Mouse (Mus musculus) forebrain, embryonic 15.5 days (tissue): Measurements from ENCODE around the gene Osbpl2. TPM values are rescaled to one million over a fixed set of nuclear protein-coding genes. Genes with fewer than 3 reads are reported as not detected.

Experiments
- ATAC-seq: fragments of 200-750 bp; cut with Nextera tagmentation; replicated peaks from 2 replicates; pipeline ENCODE4 v1.8.0; 2017; ENCODE audit warnings: mild to moderate bottlenecking, moderate TSS enrichment, moderate library complexity
- H3K27ac ChIP-seq: fragments of 300-500 bp; sonication (generic); replicated peaks from 2 replicates; pipeline ENCODE4 v1.5.1; 2015; ENCODE audit warnings: mild to moderate bottlenecking, inconsistent platforms
- H3K27me3 ChIP-seq: fragments of 300-500 bp; sonication (generic); 2 replicates; pipeline ENCODE4 v1.6.1; 2015; ENCODE audit warnings: inconsistent platforms
- H3K36me3 ChIP-seq: fragments of 300-500 bp; sonication (generic); 2 replicates; pipeline ENCODE4 v1.6.1; 2015; ENCODE audit warnings: mild to moderate bottlenecking, inconsistent platforms
- H3K4me1 ChIP-seq: fragments of 300-500 bp; sonication (generic); 2 replicates; pipeline ENCODE4 v1.6.1; 2015; ENCODE audit warnings: inconsistent platforms
- H3K4me2 ChIP-seq: fragments of 300-500 bp; sonication (generic); replicated peaks from 2 replicates; pipeline ENCODE4 v1.6.1; 2015; ENCODE audit warnings: mild to moderate bottlenecking, inconsistent platforms
- H3K4me3 ChIP-seq: fragments of 300-500 bp; sonication (generic); 2 replicates; pipeline ENCODE4 v1.5.1; 2015; ENCODE audit warnings: mild to moderate bottlenecking, inconsistent platforms
- H3K9ac ChIP-seq: fragments of 300-500 bp; sonication (generic); replicated peaks from 2 replicates; pipeline ENCODE4 v1.6.1; 2015; ENCODE audit warnings: mild to moderate bottlenecking, inconsistent platforms
- H3K9me3 ChIP-seq: fragments of 300-500 bp; sonication (generic); 2 replicates; pipeline ENCODE4 v1.6.1; 2016; ENCODE audit warnings: inconsistent platforms
- WGBS: fragments of 180-500 bp; shearing (Covaris S2); methylation state at CpG from one replicate; pipeline ENCODE4 v1.1.7; 2015; ENCODE audit warnings: mixed read lengths; 5-methylcytosine and 5-hydroxymethylcytosine counted together
- polyA plus RNA-seq: library from polyadenylated mRNA; unstranded; fragments of >200 nt; fragmentation: Nextera tagmentation; extraction: Ambion mirVana; gene quantifications from 2 replicates; pipeline ENCODE4 v1.2.1, GENCODE M21; 2015

The Osbpl2 gene
- polyA plus RNA-seq, 1 experiment from 2014 or later, result 67.3 TPM

DNA sequence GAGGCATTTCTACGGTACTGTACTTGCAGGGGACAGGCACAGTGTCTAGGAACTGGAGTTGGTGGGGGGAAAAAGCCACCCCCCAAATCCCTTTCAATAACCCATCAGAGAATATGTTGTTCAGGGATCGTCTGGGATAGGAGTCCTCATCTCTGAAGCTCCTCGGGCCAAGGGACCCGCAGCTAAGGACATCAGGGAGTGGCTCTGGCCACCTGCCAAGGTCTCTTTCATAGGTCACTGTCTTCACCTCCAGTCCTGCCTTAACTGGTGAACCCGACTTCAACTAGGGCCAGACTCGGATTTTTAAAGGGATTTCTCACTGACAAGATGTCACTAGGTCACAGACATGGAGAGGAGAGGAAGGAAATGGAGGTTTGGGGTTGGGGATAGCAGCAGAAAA, 10.8 kb upstream of the Osbpl2 start:
- H3K36me3 ChIP-seq, result no peaks in the 10 kb centered on the region
- H3K4me3 ChIP-seq, result no peak overlapping the region
- no peaks in the 10 kb centered on the region for H3K9me3 ChIP-seq
- H3K27me3 ChIP-seq, result peaks cover 23% of the 10 kb centered on the region; the same call in 1 of the 2 replicates
- 66% methylated on average over 6 of the region's 6 CpGs for WGBS
- peaks cover 22% of the 10 kb centered on the region for H3K4me1 ChIP-seq
- ATAC-seq, result no peak
- no peak overlapping the region for H3K4me2 ChIP-seq
- H3K27ac ChIP-seq, result no peak overlapping the region
- H3K9ac ChIP-seq, result no peak overlapping the region

DNA sequence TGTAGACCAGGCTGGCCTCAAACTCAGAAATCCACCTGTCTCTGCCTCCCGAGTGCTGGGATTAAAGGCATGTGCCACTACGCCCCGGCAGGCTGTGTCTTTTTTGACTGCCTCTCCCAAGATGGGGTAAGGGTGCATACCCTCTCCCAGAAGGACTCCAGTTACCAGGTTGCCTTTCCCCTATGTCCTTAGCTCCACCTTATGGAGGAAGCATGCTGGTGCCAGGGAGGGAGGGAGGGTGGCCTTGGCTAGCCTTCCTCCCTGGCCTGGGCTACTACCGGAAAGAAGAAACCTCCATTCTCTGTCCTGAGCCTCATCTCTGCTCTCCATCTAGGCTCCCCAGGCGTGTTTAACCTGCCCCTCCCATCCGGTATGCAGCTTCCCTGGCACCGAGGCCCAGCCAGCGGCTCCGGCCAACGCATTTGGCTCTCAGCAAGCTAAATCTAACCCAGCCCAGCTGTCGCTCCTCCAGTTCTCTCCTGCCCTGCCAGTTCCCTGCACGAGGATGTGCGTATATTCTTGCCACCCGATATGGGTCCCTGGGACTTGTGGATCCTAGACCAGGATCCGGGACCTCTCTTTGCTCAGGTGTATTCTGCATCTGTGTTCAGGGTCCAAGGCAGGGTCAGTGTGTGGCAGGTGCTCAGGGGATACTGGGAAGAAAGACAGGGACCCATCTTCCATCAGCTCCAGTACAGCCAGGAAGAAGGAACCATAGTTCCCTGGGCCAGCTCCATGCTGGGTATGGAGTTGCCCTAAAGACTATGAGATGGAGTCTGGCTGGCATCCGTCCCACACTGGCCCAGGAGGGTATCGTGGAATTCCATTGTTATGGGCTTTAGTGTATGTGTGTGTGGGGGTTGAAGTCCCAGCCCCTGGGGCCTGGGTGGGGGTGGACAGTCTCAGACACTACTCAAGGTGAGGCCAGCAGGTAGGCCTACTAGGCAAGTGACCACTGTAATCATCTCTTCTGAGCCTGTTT, 4.9 kb upstream of the Osbpl2 start:
- Histone ChIP-seq H3K4me1 (peaks cover 44% of the 10 kb centered on the region), H3K27me3 (no peaks in the 10 kb centered on the region), H3K27ac (peak overlapping the region; percentile 59), H3K36me3 (no peaks in the 10 kb centered on the region), H3K4me2 (no peak overlapping the region), H3K9ac (no peak overlapping the region), H3K9me3 (no peaks in the 10 kb centered on the region), H3K4me3 (no peak overlapping the region)
- no peak for ATAC-seq
- WGBS, result 44% methylated on average over 17 of the region's 17 CpGs

GRCm38 (mm10) chr2:180115279-180115678, 3.8 kb upstream of the Osbpl2 start:
- no peaks in the 10 kb centered on the region for H3K27me3 ChIP-seq
- 17% methylated on average over 6 of the region's 6 CpGs for WGBS
- H3K27ac ChIP-seq, result peak overlapping the region; percentile 59
- no peak overlapping the region for H3K9ac ChIP-seq
- no peaks in the 10 kb centered on the region for H3K9me3 ChIP-seq
- peaks cover 51% of the 10 kb centered on the region for H3K4me1 ChIP-seq
- no peak overlapping the region for H3K4me2 ChIP-seq
- no peaks in the 10 kb centered on the region for H3K36me3 ChIP-seq
- ATAC-seq, result no peak
- H3K4me3 ChIP-seq, result no peak overlapping the region

DNA sequence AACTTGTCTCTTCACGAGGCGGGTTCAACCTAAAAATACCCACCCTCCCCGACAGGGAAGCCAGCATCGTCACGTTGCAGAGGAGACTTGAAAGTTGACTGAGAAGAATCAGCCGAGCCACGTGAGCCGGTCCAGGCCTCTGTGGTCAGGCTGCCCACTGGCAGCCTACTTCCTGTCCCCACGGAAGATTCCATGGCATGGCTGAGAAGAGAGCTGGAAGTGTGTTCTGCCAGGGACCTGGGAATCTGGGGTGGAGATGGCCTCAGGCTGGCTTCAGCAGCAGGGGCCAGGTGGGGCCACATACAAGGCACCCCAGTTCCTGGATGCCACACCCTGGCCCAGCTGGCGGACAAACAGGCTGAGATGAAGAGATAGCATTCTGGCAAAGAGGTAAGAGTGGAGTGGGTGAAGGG, 3.0 kb upstream of the Osbpl2 start:
- Histone ChIP-seq H3K27me3 (no peaks in the 10 kb centered on the region), H3K27ac (peak overlapping the region; percentile 12; the same call in 1 of the 2 replicates), H3K36me3 (no peaks in the 10 kb centered on the region), H3K4me2 (no peak overlapping the region), H3K9ac (no peak overlapping the region), H3K4me1 (peaks cover 57% of the 10 kb centered on the region), H3K9me3 (no peaks in the 10 kb centered on the region), H3K4me3 (no peak overlapping the region)
- ATAC-seq, result no peak
- 73% methylated on average over 10 of the region's 10 CpGs for WGBS

GRCm38 (mm10) chr2:180116741-180117484, 2.2 kb upstream of the Osbpl2 start:
- H3K36me3 ChIP-seq, result no peaks in the 10 kb centered on the region
- no peak overlapping the region for H3K4me3 ChIP-seq
- no peak overlapping the region for H3K9ac ChIP-seq
- no peaks in the 10 kb centered on the region for H3K27me3 ChIP-seq
- H3K4me1 ChIP-seq, result peaks cover 60% of the 10 kb centered on the region
- peak overlapping the region; percentile 80 for H3K27ac ChIP-seq
- 0 out of 2 replicates have a peak overlapping the region, but pooled peaks have one; percentile 74 for H3K4me2 ChIP-seq
- ATAC-seq, result no peak
- H3K9me3 ChIP-seq, result no peaks in the 10 kb centered on the region
- WGBS, result 64% methylated on average over 8 of the region's 8 CpGs

GRCm38 (mm10) chr2:180117485-180118194, 1.5 kb upstream of the Osbpl2 start:
- Histone ChIP-seq H3K4me1 (peaks cover 60% of the 10 kb centered on the region), H3K4me2 (peak overlapping the region; percentile 74), H3K27me3 (no peaks in the 10 kb centered on the region), H3K9ac (no peak overlapping the region), H3K27ac (peak overlapping the region; percentile 80), H3K9me3 (no peaks in the 10 kb centered on the region), H3K36me3 (no peaks in the 10 kb centered on the region), H3K4me3 (peak overlapping the region; percentile 6; the same call in 1 of the 2 replicates)
- 9% methylated on average over 13 of the region's 13 CpGs for WGBS
- peak; percentile 15 for ATAC-seq

GRCm38 (mm10) chr2:180119439-180120291, 559 bp downstream of the Osbpl2 start:
- Histone ChIP-seq H3K27ac (peak overlapping the region; percentile 60), H3K4me2 (peak overlapping the region; percentile 74), H3K4me1 (peaks cover 51% of the 10 kb centered on the region), H3K4me3 (peak overlapping the region; percentile 74), H3K27me3 (no peaks in the 10 kb centered on the region), H3K36me3 (peaks cover 5% of the 10 kb centered on the region; the same call in 1 of the 2 replicates), H3K9ac (peak overlapping the region; percentile 73), H3K9me3 (no peaks in the 10 kb centered on the region)
- WGBS, result 1% methylated on average over 67 of the region's 68 CpGs
- ATAC-seq, result peak; percentile 17

- H3K27ac ChIP-seq, result no peak overlapping the region
- H3K4me3 ChIP-seq, result peak overlapping the region; percentile 74
- no peaks in the 10 kb centered on the region for H3K27me3 ChIP-seq
- H3K36me3 ChIP-seq, result peaks cover 5% of the 10 kb centered on the region; the same call in 1 of the 2 replicates
- peak overlapping the region; percentile 74 for H3K4me2 ChIP-seq
- peak overlapping the region; percentile 73; the same call in 1 of the 2 replicates for H3K9ac ChIP-seq
- peaks cover 45% of the 10 kb centered on the region for H3K4me1 ChIP-seq
- 76% methylated on average over 5 of the region's 5 CpGs for WGBS
- H3K9me3 ChIP-seq, result no peaks in the 10 kb centered on the region
- ATAC-seq, result no peak
Measured at GRCm38 (mm10) chr2:180120292-180120761, 1.2 kb downstream of the Osbpl2 start.

DNA sequence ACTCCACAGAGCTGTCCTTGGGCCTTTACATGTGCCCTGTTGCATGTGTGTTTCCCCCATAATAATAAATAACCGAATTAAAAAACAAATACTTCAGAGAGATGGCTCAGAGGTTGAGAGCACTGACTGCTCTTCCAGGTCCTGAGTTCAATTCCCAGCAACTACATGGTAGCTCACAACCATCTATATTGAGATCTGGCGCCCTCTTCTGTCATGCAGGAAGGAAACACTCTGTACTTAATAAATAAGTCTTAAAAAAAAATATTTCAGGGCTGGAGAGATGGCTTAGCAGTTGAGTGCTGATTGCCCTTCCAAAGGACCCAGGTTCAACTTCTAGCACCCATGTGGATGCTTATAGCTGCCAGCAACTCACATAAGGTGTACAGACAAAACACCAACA, 5.1 kb downstream of the Osbpl2 start:
- no peak overlapping the region for H3K9ac ChIP-seq
- H3K4me3 ChIP-seq, result no peak overlapping the region
- ATAC-seq, result no peak
- peaks cover 5% of the 10 kb centered on the region; the same call in 1 of the 2 replicates for H3K36me3 ChIP-seq
- no peak overlapping the region for H3K27ac ChIP-seq
- no peaks in the 10 kb centered on the region for H3K27me3 ChIP-seq
- no peaks in the 10 kb centered on the region for H3K9me3 ChIP-seq
- peaks cover 31% of the 10 kb centered on the region for H3K4me1 ChIP-seq
- H3K4me2 ChIP-seq, result no peak overlapping the region
- WGBS, result 86% methylated on average over 2 of the region's 2 CpGs

DNA sequence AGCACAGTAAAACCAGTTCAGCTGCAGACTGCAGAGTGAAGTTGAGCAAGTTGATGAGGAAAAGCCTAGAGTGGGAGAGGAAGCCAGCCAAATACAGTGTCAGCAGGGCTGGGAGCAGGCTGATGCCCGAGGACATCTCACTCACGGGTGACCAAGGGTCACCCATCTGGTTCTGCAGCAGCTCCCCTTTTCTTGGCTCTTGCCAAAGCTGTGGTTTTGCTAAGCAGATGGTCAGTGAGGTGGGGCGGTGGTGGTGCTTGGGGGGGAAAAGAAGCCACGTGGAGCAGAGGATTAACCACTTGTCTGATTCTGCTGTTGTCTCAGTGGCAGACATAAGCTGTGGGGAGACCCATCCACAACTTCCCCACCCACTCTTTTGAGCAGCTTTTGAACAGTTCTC, 7.1 kb downstream of the Osbpl2 start:
- Histone ChIP-seq H3K4me3 (no peak overlapping the region), H3K9me3 (no peaks in the 10 kb centered on the region), H3K27ac (no peak overlapping the region), H3K4me1 (peaks cover 17% of the 10 kb centered on the region), H3K4me2 (no peak overlapping the region), H3K36me3 (peaks cover 5% of the 10 kb centered on the region; the same call in 1 of the 2 replicates), H3K27me3 (no peaks in the 10 kb centered on the region), H3K9ac (no peak overlapping the region)
- ATAC-seq, result no peak
- 29% methylated on average over 4 of the region's 4 CpGs for WGBS

DNA sequence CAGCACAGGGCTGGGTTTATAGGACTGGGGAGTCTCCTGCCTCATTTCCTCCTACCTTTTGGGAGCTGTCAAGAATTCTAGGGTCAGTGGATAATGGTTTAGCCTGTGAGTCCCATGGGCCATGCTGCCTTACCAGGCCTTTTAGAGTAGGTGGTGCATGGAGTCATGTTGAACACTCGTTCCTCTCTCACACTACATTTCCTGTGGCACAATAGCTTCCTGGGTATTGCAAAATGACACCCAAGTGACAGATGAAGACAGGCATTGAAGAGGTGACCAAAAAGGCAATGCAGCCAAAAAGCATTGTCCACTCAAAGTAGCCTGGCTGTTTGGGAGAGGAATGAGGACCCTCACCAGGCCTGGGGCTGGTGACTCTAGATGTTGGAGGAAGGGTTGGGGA, 8.6 kb downstream of the Osbpl2 start:
- H3K4me1 ChIP-seq, result peaks cover 15% of the 10 kb centered on the region
- H3K4me3 ChIP-seq, result no peak overlapping the region
- no peak for ATAC-seq
- H3K36me3 ChIP-seq, result peaks cover 5% of the 10 kb centered on the region; the same call in 1 of the 2 replicates
- no peak overlapping the region for H3K27ac ChIP-seq
- no peaks in the 10 kb centered on the region for H3K9me3 ChIP-seq
- no peak overlapping the region for H3K4me2 ChIP-seq
- no peak overlapping the region for H3K9ac ChIP-seq
- H3K27me3 ChIP-seq, result no peaks in the 10 kb centered on the region
- 67% methylated on average over 1 of the region's 1 CpGs for WGBS
